Mouse (Mus musculus): ENCODE results near the gene Ndufa3.

DNA sequence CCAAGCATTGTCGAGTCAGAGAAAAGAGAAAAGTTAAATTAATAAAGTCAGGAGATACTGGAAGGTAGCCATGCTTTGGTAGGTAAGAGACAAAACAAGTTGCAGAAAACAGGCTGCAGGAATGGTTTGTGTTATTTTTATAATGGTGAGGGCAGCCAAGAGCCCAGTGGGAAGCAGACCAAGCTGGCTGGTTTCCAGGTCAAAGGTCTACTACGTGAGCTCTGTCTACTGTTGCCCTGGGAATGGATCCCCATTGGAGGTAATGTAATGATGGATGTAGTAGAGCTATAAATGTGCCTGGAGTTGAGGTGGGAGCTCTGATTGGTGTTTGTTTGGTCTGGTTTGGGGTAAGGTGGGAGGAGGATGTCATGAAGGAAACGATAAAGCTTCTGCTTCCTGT is 8.1 kb upstream of the Ndufa3 start:
- TF ChIP-seq POLR2A (IDR thresholded peaks at IDR 0.05; ENCODE audit: low read depth, low read length) = no peak
- no peak for TF ChIP-seq GABPA (IDR thresholded peaks at IDR 0.05; ENCODE audit: insufficient replicate concordance, low read depth, low read length)

Measured in CH12.LX (cell line).